Mouse (Mus musculus) gastrocnemius, adult 2 months (tissue): ENCODE data around the gene Foxn3. TPM values are rescaled to one million over a fixed set of nuclear protein-coding genes. Genes with fewer than 3 reads are reported as not detected.

Source experiments
- DNase-seq: peaks from one replicate; pipeline ENCODE4 v3.0.0; 2022
- H3K27ac ChIP-seq: fragments of 200-600 bp; 2 replicates; pipeline ENCODE4 v1.8.1; 2022; ENCODE audit warnings: mild to moderate bottlenecking
- H3K4me3 ChIP-seq: fragments of 200-600 bp; 2 replicates; pipeline ENCODE4 v1.8.1; 2022; ENCODE audit warnings: mild to moderate bottlenecking, moderate library complexity
- CTCF ChIP-seq: fragments of 200-600 bp; IDR thresholded peaks from 2 replicates; pipeline ENCODE4 v1.8.1; 2022; ENCODE audit warnings: antibody characterized with exemption, mild to moderate bottlenecking, moderate library complexity
- intact Hi-C: fragments of 180-260 bp; cut with DNase I; formaldehyde crosslinking; loops from one replicate; pipeline ENCODE4 v1.15.1; 2025
- total RNA-seq, 2 experiments: library from RNA; stranded (reverse); gene quantifications; 2 replicates each; pipeline ENCODE4 v1.2.3; 2021

The Foxn3 gene
- total RNA-seq, 2 experiments from 2014 or later = 190 to 201 TPM

DNA sequence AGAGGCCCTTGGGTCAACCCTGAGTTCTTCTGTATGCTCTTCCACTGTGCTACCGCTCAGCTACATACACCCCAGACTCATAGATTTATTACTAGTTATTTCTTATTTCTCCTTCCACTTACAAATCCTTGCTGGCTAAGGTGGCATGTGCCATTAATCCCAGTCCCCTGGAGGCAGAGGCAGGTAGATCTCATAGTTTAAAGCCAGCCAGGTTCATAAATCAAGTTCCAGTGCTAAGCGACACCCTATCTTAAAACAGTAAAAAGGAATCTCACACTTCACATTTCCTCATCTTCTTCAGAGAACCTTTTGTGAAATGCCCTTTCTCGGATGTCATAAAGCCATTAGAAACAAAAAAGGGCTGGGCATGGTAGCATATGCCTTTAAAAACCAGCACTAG is 120.6 kb downstream of the Foxn3 start:
- Histone ChIP-seq H3K27ac (no peak overlapping the region), H3K4me3 (no peak overlapping the region)
- TF ChIP-seq CTCF = no peak
- intact Hi-C loops = no loop called here
- DNase-seq = no peak

DNA sequence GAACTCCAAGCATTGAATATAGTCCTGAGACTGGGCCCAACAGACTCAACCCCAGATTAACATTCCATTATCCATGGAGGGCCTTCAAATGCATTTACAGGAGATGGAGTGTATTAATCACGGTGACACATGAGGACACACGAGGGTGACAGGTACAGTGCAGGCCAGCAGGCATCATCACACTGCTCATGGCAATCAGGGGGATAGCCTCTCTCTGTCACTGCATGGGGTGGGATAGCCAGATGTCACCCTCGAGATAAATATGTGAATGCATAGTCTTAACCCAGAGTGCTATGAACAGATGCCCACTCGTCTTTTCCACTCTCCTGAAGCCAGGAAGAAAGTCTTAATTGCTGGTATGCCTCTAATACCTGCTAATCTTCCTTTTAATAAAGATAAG is 122.4 kb downstream of the Foxn3 start:
- H3K4me3 ChIP-seq = no peak overlapping the region
- no peak overlapping the region for H3K27ac ChIP-seq
- DNase-seq = no peak
- TF ChIP-seq CTCF = no peak
- intact Hi-C loops = no loop called here

DNA sequence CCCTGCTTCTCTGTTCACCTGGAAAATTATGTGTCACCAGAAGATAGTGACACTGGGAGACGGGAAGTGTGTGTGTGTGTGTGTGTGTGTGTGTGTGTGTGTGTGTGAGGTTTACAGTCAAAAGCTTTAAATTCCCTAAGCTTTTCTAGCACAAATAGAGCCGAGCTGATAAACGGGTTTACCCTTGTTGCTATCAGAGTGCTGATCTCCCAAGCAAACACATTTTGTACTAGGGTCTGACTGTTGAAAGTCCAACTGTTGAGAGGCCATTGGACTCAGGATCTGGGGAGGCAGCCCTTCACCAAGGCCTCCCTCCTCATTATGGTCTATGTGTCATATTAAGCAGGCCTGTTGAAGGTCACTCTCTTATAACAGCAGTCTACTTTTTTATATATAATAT is 123.4 kb downstream of the Foxn3 start:
- no peak for TF ChIP-seq CTCF
- Histone ChIP-seq H3K27ac (no peak overlapping the region), H3K4me3 (no peak overlapping the region)
- no peak for DNase-seq
- intact Hi-C loops = no loop called here

DNA sequence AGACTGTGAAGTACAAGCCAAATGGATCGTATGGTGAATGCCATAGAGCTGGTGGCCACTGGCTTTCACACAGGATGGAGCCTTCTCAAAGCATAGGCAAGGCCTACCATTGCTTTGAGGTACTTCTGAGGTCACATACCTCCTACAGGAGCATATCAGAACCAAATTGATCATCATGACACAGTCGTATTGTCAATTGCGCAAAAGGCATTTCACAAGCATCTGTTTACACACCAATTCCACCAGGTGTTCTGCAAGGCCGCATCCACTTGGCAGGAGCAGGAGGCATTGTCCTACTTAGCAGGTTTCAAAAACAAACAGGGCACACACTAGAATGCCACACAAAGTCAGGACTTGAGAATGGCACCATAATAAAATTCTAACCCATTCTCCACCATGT is 128.2 kb downstream of the Foxn3 start:
- intact Hi-C loops = no loop called here
- Histone ChIP-seq H3K27ac (no peak overlapping the region), H3K4me3 (no peak overlapping the region)
- TF ChIP-seq CTCF = no peak
- DNase-seq = no peak

DNA sequence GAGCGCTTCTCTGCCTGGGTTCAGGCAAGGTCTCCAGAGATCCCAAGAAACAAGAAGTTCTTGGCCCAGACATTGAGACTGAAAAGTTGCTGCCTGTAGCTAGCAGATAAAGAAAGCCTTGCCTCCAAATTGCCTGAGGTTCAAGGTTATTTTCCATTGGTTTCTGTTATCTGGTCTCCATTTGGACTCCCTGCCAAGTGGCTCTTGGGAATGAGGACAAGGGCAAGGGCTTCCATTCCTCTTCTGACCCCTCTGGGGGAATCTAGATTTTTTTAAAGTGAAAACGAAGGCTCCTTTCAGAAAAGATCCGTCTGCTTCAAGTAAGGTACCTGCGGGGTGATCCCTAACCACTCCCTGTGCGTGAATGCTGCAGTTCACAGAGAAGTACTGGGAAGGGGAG is 130.0 kb downstream of the Foxn3 start:
- intact Hi-C loops = no loop called here
- no peak overlapping the region for H3K4me3 ChIP-seq
- no peak overlapping the region for H3K27ac ChIP-seq
- TF ChIP-seq CTCF = no peak
- no peak for DNase-seq

DNA sequence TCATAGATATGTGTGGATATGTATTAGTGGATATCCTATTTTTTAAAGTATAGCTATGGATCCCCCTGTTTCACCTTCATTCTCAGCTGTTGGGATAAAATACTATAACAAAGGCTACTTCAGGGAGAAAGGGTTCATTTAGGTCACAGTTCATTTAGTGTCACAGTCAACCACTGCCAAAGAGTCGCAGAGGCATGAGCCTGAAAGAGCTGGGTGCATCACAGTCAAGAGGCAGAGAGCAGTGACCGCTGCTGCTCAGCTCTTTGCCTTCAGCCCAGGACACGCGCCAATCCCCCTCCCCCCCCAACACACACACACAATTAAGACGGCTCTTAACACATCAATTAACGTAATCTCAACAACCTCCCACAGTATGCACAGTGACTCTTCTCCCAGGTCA is 131.8 kb downstream of the Foxn3 start:
- Histone ChIP-seq H3K27ac (no peak overlapping the region), H3K4me3 (no peak overlapping the region)
- no peak for DNase-seq
- TF ChIP-seq CTCF = no peak
- intact Hi-C loops = no loop called here

DNA sequence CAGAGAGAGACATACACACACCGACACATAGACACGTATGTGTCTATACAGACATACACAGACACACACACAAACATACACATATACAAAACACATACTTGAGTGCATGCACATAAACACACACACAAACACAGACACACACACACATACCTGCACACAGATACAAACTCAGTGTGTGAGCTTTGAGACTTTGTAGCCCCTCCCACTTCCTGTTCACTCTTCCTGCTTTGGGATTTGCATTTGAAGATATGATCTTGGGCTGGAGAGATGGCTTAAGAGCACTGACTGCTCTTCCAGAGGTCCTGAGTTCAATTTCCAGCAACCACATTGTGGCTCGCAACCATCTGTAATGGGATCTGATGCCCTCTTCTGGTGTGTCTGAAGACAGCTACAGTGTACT is 132.4 kb downstream of the Foxn3 start:
- Histone ChIP-seq H3K27ac (no peak overlapping the region), H3K4me3 (no peak overlapping the region)
- intact Hi-C loops = no loop called here
- no peak for TF ChIP-seq CTCF
- no peak for DNase-seq

DNA sequence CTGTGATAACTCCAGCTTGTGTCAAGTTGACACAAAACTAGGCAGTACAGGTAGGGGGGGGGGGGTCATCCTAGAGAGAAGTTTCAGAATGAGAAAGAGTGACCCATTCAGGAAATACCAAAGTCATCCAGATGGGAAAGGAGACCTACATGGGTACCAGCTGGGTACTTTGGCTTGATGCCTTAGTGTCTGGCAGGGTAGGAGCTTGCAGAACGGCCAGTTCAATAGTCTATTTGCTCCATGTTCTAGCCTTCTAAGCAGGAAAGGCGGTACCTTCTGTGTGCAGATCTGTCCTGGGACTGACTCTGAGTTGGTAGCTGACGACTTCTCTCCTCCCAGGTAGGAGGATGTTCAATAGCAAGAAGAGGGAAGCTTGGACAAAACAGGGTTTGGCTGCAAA is 134.3 kb downstream of the Foxn3 start:
- DNase-seq = no peak
- no peak for TF ChIP-seq CTCF
- no peak overlapping the region for H3K4me3 ChIP-seq
- intact Hi-C loops = loop anchor here (10.0 kb wide), 1 partner anchor 406 kb away; no protein-coding TSS in a partner anchor
- H3K27ac ChIP-seq = no peak overlapping the region

DNA sequence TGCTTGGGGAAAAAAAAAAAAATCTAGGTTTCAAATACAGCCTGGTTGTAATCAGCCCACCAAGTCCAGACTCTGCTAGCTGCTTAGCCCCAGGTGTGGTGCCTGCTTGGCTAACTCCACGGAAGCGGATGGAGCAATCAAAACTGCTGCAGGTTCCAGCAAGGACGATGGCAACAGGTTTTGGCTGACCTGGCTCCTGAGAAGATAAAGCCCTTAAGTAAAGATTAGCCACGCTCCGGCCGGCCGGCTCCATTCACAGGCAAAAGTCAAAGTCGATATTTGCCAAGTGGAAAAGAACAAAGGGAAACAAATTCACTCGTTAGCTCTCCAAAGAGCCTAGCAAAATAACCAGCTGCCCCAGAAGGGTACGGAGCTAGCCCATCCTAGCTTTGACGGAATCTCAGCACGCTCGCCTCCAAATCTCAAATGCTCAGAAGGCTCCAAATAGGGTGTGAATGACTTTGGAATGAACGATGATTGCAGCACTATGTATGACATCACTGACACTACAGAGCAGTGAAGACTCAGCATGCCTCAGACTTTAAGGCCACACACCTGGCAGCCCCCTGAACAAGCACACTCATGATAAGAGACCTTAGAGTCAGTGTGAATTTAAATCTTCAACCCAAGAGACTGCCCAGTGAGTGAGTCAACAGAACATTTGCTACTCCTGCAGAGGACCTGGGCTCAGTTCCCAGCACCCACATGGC is 137.0 kb downstream of the Foxn3 start:
- Histone ChIP-seq H3K4me3 (no peak overlapping the region), H3K27ac (no peak overlapping the region)
- TF ChIP-seq CTCF = no peak
- no peak for DNase-seq
- intact Hi-C loops = loop anchor here (10.0 kb wide), 1 partner anchor 408 kb away; no protein-coding TSS in a partner anchor

DNA sequence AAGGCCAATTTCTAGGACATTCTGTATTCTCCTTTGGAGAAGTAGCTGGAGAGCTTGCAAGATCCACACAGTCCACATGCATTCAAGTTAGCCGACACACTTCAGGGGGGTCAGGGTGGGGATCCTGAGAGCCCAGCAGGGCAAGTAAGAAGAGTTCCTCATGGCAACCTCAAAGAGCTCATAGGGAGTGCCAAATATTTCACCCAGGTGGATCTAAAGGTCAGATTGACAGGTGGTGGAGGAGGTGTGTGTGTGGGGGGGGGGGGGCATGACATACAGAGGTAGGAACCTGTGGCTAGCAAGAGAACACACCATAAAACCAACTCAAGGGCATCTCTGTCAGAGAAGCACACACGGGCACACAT is 144.0 kb downstream of the Foxn3 start:
- Histone ChIP-seq H3K27ac (no peak overlapping the region), H3K4me3 (no peak overlapping the region)
- TF ChIP-seq CTCF = no peak
- intact Hi-C loops = no loop called here
- no peak for DNase-seq

DNA sequence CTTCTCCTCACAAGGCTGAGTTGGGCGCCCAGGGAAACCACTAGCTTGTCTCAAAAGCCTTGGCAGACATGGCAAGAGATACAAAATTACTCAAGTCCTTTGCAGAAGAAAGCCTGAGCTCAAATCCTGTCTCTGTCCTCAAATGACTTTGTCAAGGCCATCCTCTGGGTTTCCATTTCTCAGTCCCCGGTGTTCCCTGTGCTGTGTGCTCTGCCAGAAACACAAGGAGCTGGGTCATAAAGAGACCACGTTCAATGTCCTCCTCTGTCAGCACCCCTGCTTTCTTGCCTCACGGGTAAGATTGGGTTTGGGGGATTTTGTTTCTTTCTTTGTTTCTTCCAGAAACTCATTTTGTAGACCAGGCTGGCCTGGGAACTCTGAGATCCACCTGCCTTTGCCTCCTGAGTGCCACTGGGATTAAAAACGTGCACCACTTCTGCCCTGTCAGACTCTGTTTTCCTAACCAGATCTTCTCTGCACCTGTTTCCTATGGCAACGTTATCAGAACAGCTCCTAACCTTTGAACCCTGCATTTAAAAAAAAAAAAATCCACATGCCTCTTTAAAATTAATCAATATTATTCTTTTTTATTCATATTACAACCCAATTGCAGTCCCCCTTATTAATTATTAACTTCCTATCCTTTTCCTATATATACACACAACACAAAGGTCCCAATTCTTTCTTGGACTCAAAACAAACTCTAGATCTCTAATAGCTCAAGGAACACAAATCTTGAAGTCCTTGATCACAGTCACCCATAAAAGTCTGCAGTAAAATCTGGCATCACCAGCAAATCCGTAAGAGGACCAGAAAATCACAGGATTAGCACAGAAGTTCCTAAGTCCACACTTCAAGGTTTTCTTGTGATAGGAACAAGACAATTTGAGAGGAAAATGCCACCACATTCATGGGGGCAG is 144.6 kb downstream of the Foxn3 start:
- DNase-seq = no peak
- 0 out of 2 replicates have a peak overlapping the region, but pooled peaks have one; percentile 2 for H3K27ac ChIP-seq
- H3K4me3 ChIP-seq = no peak overlapping the region
- intact Hi-C loops = no loop called here
- TF ChIP-seq CTCF = no peak

DNA sequence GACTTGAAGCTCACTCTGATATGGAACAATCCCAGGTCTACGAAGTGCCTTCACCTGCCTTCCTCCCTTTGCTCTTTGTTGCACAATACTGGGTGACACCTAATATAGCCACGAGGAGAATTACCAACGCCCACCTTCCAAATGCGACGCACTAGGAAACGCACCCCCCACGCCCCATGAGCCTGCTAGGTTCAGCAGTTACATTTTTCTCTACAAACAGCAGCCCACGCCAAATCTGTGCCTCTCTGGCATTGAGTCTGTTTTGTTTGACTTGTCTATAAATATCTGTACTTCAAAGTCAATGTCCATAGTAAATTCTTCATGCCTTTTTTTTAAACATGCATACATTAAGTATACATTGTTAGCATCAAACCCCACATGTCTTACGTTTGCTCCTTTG is 145.5 kb downstream of the Foxn3 start:
- H3K4me3 ChIP-seq = no peak overlapping the region
- no peak for TF ChIP-seq CTCF
- intact Hi-C loops = no loop called here
- no peak for DNase-seq
- H3K27ac ChIP-seq = 0 out of 2 replicates have a peak overlapping the region, but pooled peaks have one; percentile 2

DNA sequence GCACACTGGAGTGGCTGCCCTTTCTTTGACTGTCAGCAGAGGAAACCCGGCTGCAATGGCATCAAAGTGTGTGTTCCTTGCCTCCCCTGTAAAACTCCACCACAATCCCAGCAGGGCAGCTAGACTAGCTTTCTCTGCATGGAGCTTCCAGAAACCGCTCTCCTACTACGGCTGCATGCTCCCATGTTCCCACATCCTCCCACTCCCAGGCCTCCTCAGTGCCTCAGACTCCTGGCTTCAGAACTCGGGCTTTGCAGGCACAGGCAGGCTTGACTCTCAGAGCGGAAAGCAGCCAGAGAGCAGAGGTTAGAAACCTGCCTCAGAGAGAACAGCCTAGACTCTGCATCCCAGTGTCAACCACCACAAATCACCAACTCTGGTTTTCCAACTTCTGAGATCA is 147.8 kb downstream of the Foxn3 start:
- TF ChIP-seq CTCF = no peak
- DNase-seq = no peak
- H3K4me3 ChIP-seq = no peak overlapping the region
- intact Hi-C loops = no loop called here
- H3K27ac ChIP-seq = peak overlapping the region; percentile 1; the same call in 1 of the 2 replicates
